Mouse (Mus musculus) frontal cortex, adult 2 months (tissue): Measurements from ENCODE around the gene Mfap1a. TPM values are rescaled to one million over a fixed set of nuclear protein-coding genes. Genes with fewer than 3 reads are reported as not detected.
"Not testable (repeated sequence)": the region's sequence is repeated elsewhere in the genome, so short reads cannot be mapped to it uniquely, and the experiment has no call there.

Experiments
- DNase-seq, 2 experiments: peaks; one replicate each; pipeline ENCODE4 v3.0.0; 2022; ENCODE audit warnings: low spot score in 1 of 2; ENCODE audit errors: extremely low spot score in 1 of 2
- polyA plus RNA-seq: library from polyadenylated mRNA; depleted of rRNA; stranded (reverse); fragments of >200 nt; gene quantifications from 2 replicates; pipeline ENCODE4 v1.2.3, GENCODE M21; 2012; rRNA removed

The Mfap1a gene
- polyA plus RNA-seq = 19.4 and 19.9 TPM in 2 replicates

- peak; percentile 81 to 92 for DNase-seq
These were observed at the start of gene Mfap1a, which contains the start of gene Wdr76 for GRCm38 (mm10) chr2:121505942-121506882. Gene Mfap1a, minus strand, starts transcription at chr2:121506665. Gene Wdr76, plus strand, starts transcription at chr2:121506723.

DNA sequence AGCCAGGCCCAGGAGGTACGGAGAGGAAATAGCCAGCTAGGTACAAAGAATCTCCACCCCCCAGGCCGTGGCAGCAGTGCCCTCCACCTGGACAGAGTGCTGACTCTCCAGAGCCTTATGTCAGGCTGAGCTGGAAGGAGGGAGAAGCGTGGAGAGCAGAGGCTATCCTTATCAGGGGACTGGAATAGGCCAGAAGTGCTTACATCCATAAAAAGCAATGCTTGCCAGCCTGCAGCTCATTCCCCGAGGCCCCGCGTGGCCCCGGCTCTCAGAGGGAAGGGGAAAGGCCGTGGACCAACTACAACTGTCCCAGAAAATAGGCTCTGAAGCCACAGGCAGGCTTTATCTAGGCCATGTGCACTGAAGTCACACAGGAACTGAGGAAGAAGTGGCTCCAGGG lies 44.8 kb upstream of the Mfap1a start:
- DNase-seq = no peak

GRCm38 (mm10) chr2:121549630-121550029 lies 43.2 kb upstream of the Mfap1a start:
- no peak for DNase-seq

- DNase-seq = no peak
These were observed 38.4 kb upstream of the Mfap1a start for GRCm38 (mm10) chr2:121544829-121545228.

- peak; percentile 49 to 61 for DNase-seq
These were observed 18.6 kb upstream of the Mfap1a start for GRCm38 (mm10) chr2:121525056-121525455.

DNA sequence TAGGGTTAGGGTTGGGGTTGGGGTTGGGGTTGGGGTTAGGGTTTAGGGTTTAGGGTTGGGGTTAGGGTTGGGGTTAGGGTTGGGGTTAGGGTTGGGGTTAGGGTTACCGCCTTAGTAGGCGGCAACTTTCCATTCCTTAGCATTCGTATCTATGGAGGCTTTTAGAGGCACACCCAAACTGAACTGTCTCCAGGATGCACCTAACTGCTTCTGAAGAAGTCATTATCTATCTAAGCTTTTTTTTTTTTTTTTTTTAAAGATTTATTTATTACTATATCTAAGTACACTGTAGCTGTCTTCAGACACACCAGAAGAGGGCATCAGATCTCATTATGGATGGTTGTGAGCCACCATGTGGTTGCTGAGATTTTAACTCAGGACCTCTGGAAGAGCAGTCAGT lies 16.4 kb upstream of the Mfap1a start:
- DNase-seq = not testable (repeated sequence)

DNA sequence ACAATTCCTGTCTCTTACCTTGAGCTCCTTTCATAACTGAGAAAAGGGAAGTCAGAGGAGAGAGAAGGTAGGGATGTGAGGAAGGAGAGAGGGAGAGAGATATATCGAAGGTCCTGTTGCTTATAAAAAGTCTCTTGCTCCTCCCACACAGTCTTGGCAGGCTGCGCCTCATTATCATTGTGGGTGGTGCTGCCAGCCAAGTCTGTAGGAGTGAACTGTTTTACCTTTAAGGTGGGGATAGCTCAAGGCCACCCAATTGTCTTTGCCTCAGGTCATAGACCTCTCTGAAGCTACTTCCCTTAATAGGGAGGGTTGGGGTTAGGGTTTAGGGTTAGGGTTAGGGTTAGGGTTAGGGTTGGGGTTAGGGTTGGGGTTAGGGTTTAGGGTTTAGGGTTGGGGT lies 15.5 kb upstream of the Mfap1a start:
- DNase-seq = peak; percentile 49 to 70

GRCm38 (mm10) chr2:121518711-121519110 lies 12.2 kb upstream of the Mfap1a start:
- DNase-seq = not testable (repeated sequence)

- no peak for DNase-seq
These were observed 11.6 kb upstream of the Mfap1a start for GRCm38 (mm10) chr2:121518106-121518505.

DNA sequence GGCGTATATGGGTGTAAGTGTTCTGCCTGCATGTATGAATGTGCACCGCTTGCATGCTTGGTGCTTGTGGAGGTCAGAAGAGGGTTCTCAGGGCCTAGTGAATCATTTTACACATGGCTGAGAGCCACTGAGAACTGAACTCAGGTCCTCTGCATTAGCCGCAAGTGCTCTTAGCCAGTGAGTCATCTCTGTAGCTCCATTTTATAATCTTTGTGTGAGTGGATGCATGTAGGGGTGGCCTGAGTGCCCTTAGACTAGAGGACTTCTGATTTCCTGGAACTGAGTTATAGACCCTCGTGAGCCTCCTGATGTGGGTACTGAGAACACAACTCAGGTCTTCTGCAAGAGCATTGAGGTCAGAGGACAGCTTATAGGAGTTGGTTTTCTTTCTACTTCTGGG lies 7.7 kb upstream of the Mfap1a start:
- no peak for DNase-seq

- not testable (repeated sequence) for DNase-seq
These were observed 6.7 kb upstream of the Mfap1a start for GRCm38 (mm10) chr2:121512991-121513765.

DNA sequence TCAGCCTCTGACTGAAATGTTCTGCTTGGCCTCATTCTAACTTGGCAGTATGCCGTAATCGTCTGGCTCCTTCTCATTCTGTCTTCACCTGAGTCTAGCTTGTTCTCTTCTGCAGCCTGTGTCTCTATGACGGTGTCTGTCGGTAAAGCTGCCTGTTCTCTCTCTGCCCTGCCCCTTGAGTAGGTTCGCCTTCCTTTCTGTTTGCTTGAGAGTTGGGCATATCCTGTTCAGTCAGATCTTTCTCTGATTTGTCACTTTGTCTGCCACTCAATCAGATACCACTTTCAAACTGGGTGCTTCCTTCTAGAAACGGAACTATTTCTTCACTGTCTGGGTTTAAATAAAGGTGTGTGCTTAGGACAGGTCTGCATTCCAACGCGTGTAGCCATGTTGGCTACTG lies 4.9 kb upstream of the Mfap1a start:
- DNase-seq = no peak

- DNase-seq = peak in 1 of 2 experiments; percentile 65
These were observed 3.1 kb upstream of the Mfap1a start for GRCm38 (mm10) chr2:121509584-121509983.

GRCm38 (mm10) chr2:121507951-121508330 lies 1.5 kb upstream of the Mfap1a start:
- DNase-seq = no peak

DNA sequence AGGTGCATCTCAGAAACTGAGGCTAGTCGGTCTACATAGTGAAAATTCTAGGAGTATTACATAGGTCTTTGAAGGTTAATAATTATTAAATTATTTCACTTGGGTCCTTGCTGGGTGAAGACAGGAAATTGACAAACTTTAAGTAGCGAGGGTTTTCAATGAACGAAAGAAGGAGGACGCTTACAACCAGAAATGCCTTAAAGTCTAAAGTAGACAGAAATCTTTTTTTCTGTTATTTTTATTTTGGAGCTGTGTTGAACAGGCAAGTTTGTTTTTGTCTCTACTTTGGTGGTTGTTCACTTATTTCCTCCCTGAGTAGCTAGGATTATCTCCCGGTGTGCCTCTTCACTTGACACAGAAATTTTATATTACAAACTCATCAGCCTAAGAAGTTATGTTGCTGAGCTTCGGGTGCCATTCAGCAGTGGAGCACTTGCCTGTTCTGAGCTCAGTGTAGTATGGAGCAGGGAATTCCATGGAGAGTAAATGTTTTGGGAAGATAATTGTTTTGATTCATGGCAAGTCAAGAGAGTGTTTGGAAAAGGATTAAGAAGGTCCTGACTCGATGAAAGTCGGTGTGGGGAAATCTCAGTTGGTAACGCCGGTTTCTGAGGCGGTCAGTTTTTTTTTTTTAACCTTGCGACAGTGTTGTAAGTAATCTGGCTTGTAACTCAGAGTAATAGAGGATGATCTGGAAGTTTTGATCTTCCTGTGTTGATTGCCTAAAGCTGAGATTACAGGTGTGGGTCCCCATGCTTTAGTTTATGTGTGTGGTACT lies 897 bp upstream of the Mfap1a start:
- no peak for DNase-seq

DNA sequence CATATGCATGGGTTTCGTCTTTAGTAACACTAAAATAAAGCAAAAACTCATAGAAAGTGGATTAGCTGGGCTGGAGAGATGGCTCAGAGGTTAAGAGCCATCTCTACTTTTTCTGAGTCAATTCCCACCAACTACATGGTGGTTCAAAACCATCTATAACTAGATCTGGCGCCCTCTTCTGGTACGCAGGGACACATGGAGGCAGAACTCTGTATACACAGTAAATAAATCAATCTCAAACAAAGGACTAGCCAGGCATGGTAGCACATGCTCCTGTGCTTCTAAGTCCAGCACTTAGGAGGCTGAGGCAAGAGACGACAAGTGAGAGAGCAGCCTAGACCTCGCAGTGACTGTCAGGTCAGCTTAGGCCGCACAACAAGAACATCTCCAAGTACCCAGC lies 4.9 kb downstream of the Mfap1a start:
- not testable (repeated sequence) for DNase-seq

DNA sequence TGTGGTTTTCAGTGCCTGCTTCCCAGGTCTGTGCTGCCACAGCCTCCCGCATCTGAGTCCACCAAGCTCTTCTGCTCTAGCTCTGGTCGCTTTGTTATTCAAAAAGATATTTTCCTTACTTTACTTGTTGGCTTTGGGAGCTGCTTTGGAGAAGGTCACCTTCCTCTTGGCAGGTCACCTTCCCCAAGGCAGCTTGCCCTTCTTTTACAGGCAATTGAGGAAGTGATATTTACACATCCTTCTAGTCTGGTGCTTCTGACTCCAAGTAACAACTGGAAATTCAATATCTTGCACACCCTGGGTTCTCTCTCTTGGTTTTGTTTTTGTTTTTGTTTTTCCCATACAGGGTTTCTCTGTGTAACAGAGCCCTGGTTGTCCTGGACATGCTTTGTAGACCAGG lies 22.1 kb downstream of the Mfap1a start:
- DNase-seq = not testable (repeated sequence)

- DNase-seq = no peak
These were observed 22.9 kb downstream of the Mfap1a start for GRCm38 (mm10) chr2:121483576-121483975.

DNA sequence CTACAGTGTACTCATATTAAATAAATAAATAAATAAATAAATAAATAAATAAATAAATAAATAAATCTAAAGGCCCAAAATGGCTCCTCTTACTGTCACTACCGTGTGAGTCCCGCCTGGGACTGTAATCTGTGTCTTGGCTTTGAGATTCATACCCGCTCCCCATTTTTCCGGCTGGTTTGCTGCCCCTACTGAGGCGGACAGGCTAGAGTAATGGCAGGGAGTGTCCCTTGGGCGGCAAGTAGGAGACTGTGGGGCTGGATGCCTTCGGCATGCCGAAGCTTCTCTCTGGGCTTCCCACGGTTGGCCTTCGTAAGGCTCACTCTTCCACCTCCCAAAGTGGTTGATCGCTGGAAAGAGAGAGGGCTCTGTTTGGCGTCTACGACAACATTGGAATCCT lies 25.5 kb downstream of the Mfap1a start:
- not testable (repeated sequence) for DNase-seq

DNA sequence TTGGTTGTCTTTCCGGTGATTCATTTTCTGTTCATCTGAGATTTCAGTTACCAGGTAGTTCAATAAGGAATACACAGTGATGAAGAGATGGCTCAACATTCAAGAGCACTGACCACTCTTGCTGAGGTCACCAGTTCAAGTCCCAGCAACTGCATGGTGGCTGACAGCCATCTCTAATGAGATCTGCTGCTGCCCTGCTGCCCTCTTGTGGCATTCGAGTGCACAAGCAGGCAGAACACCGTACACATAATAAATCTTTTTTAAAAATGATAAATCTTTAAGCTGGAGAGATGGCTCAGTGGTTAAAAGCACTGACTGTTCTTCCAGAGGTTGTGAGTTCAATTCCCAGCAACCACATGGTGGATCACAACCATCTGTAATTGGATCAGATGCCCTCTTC lies 26.0 kb downstream of the Mfap1a start:
- DNase-seq = no peak
